Mouse (Mus musculus): ENCODE results near the gene Chchd2. TPM values are rescaled to one million over a fixed set of nuclear protein-coding genes. Genes with fewer than 3 reads are reported as not detected.
A peak's percentile ranks its signal among the peaks of the same experiment; 100 is the strongest.

Chchd2 gene
- polyA plus RNA-seq, 1 experiment from 2014 or later = 835 TPM

DNA sequence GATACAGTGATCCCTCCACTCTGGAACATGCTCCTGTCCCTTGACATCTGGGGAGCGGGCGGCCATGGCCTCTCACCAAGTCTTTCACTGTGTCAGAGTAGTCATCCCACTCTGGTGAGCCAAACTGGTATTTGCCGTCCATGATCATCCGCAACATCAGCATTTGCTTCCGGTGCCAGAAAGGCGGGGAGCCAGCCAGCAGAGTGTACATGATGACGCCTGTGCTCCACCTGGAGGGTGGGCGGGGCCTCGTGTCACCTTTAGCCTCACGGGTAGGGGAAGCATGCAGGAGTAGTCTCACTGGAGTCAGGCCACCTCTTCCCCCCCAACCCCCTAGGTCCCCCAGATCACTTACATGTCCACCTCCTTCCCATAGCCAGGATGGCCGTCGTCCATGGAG, 21.4 kb downstream of the Chchd2 start:
- no peaks in the 10 kb centered on the region for H3K27me3 ChIP-seq (replicated peaks; ENCODE audit: control insufficient read depth, insufficient read depth, low read length)
- H3K4me2 ChIP-seq (ENCODE audit: low read length) = no peak overlapping the region
- H3K4me1 ChIP-seq (replicated peaks; ENCODE audit: control insufficient read depth, insufficient read depth, low read length) = no peaks in the 10 kb centered on the region
- H3K27ac ChIP-seq (ENCODE audit: low read length) = no peak overlapping the region
- no peak overlapping the region for H3K9ac ChIP-seq (replicated peaks; ENCODE audit: low read depth, low read length)
- no peak for ATAC-seq
- H3K4me3 ChIP-seq (replicated peaks; ENCODE audit: low read length) = no peak overlapping the region
- H3K36me3 ChIP-seq (ENCODE audit: control insufficient read depth, insufficient read depth) = peaks cover 3% of the 10 kb centered on the region; the same call in 1 of the 2 replicates
- 89% methylated on average over 12 of the region's 12 CpGs for WGBS
- H3K9me3 ChIP-seq (ENCODE audit: control insufficient read depth, low read length) = 0 out of 2 replicates have a peak, but pooled peaks cover 2% of the 10 kb centered on the region

DNA sequence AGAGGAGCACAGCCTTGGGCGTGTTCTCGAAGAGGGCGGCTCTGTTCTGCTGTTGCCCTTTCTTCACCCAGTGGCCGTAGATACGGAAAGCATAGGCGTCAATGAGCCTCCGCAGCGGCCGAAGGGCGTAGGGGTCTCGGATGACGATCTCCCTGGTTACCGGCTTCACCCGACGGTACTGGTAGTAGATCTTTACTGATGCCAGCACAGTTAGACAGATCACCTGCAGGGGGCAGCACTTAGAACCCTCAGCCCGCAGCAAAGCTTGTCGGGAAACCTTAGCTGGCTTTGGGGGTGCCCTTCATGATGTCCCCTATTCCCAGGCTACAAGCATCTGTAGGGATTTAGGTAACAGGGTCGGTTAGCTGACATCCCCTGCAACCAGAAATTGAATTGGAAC, 22.8 kb downstream of the Chchd2 start:
- no peak overlapping the region for H3K27ac ChIP-seq (ENCODE audit: low read length)
- no peak for ATAC-seq
- no peaks in the 10 kb centered on the region for H3K27me3 ChIP-seq (replicated peaks; ENCODE audit: control insufficient read depth, insufficient read depth, low read length)
- no peak overlapping the region for H3K9ac ChIP-seq (replicated peaks; ENCODE audit: low read depth, low read length)
- no peak overlapping the region for H3K4me2 ChIP-seq (ENCODE audit: low read length)
- peaks cover 3% of the 10 kb centered on the region; the same call in 1 of the 2 replicates for H3K36me3 ChIP-seq (ENCODE audit: control insufficient read depth, insufficient read depth)
- no peak overlapping the region for H3K4me3 ChIP-seq (replicated peaks; ENCODE audit: low read length)
- H3K9me3 ChIP-seq (ENCODE audit: control insufficient read depth, low read length) = 0 out of 2 replicates have a peak, but pooled peaks cover 2% of the 10 kb centered on the region
- no peaks in the 10 kb centered on the region for H3K4me1 ChIP-seq (replicated peaks; ENCODE audit: control insufficient read depth, insufficient read depth, low read length)
- 18% methylated on average over 18 of the region's 18 CpGs for WGBS

GRCm38 (mm10) chr5:129862325-129862724, 24.9 kb downstream of the Chchd2 start:
- H3K36me3 ChIP-seq (ENCODE audit: control insufficient read depth, insufficient read depth) = peaks cover 6% of the 10 kb centered on the region; the same call in 1 of the 2 replicates
- WGBS = 96% methylated on average over 6 of the region's 6 CpGs
- H3K9ac ChIP-seq (replicated peaks; ENCODE audit: low read depth, low read length) = no peak overlapping the region
- no peaks in the 10 kb centered on the region for H3K27me3 ChIP-seq (replicated peaks; ENCODE audit: control insufficient read depth, insufficient read depth, low read length)
- H3K4me2 ChIP-seq (ENCODE audit: low read length) = no peak overlapping the region
- no peaks in the 10 kb centered on the region for H3K4me1 ChIP-seq (replicated peaks; ENCODE audit: control insufficient read depth, insufficient read depth, low read length)
- H3K4me3 ChIP-seq (replicated peaks; ENCODE audit: low read length) = no peak overlapping the region
- no peak for ATAC-seq
- no peak overlapping the region for H3K27ac ChIP-seq (ENCODE audit: low read length)
- H3K9me3 ChIP-seq (ENCODE audit: control insufficient read depth, low read length) = 0 out of 2 replicates have a peak, but pooled peaks cover 2% of the 10 kb centered on the region

DNA sequence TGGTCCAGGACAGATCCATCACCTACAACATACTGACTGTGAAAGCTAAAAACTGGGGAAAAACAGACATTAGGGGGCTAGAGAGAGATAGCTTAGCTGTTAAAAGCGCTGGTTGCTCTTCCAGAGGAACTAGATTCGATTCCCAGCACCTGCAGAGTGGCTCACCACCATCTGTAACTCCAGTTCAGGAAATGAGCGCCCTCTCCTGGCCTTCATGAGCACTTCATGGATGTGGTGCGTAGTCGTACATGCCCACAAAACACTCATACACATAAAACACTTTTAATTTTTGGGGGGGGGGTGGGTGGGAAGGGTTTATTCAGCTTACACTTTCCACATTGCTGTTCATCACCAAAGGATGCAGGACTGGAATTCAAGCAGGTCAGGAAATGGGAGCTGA, 30.9 kb downstream of the Chchd2 start:
- Histone ChIP-seq H3K27ac (ENCODE audit: low read length) (no peak overlapping the region), H3K27me3 (replicated peaks; ENCODE audit: control insufficient read depth, insufficient read depth, low read length) (no peaks in the 10 kb centered on the region), H3K4me1 (replicated peaks; ENCODE audit: control insufficient read depth, insufficient read depth, low read length) (no peaks in the 10 kb centered on the region), H3K9me3 (ENCODE audit: control insufficient read depth, low read length) (no peaks in the 10 kb centered on the region), H3K36me3 (ENCODE audit: control insufficient read depth, insufficient read depth) (peaks cover 9% of the 10 kb centered on the region; the same call in 1 of the 2 replicates), H3K4me2 (ENCODE audit: low read length) (no peak overlapping the region), H3K9ac (replicated peaks; ENCODE audit: low read depth, low read length) (no peak overlapping the region), H3K4me3 (replicated peaks; ENCODE audit: low read length) (no peak overlapping the region)
- WGBS = 86% methylated on average over 5 of the region's 5 CpGs
- no peak for ATAC-seq

DNA sequence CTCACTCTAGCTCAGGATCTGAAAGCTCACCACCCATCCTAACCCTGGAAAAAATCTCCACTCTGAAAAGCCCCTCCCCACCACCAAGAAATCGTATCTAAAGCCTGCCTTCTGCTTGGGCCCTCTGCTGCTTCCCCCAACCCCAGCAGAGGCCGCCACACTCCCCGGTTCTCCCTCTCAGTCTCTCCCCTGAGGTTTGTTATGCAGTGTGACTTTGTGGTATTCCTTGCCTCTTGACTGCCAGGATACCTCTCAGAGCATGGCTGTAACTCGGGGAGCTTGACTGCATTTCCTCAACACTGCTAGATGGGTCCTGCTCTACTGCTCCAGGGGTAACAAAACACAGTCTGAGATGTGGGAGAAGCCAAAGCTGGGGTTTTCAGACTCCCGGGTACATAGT, 32.1 kb downstream of the Chchd2 start:
- no peak overlapping the region for H3K4me3 ChIP-seq (replicated peaks; ENCODE audit: low read length)
- no peak overlapping the region for H3K27ac ChIP-seq (ENCODE audit: low read length)
- WGBS = 53% methylated on average over 5 of the region's 5 CpGs
- H3K27me3 ChIP-seq (replicated peaks; ENCODE audit: control insufficient read depth, insufficient read depth, low read length) = no peaks in the 10 kb centered on the region
- no peak for ATAC-seq
- no peak overlapping the region for H3K9ac ChIP-seq (replicated peaks; ENCODE audit: low read depth, low read length)
- H3K4me2 ChIP-seq (ENCODE audit: low read length) = no peak overlapping the region
- H3K9me3 ChIP-seq (ENCODE audit: control insufficient read depth, low read length) = no peaks in the 10 kb centered on the region
- H3K4me1 ChIP-seq (replicated peaks; ENCODE audit: control insufficient read depth, insufficient read depth, low read length) = no peaks in the 10 kb centered on the region
- H3K36me3 ChIP-seq (ENCODE audit: control insufficient read depth, insufficient read depth) = peaks cover 9% of the 10 kb centered on the region; the same call in 1 of the 2 replicates

GRCm38 (mm10) chr5:129847558-129847820, 39.8 kb downstream of the Chchd2 start:
- ATAC-seq = no peak
- H3K9ac ChIP-seq (replicated peaks; ENCODE audit: low read depth, low read length) = peak overlapping the region; percentile 74
- no peaks in the 10 kb centered on the region for H3K9me3 ChIP-seq (ENCODE audit: control insufficient read depth, low read length)
- H3K4me2 ChIP-seq (ENCODE audit: low read length) = peak overlapping the region; percentile 77
- H3K36me3 ChIP-seq (ENCODE audit: control insufficient read depth, insufficient read depth) = peaks cover 20% of the 10 kb centered on the region
- H3K4me1 ChIP-seq (replicated peaks; ENCODE audit: control insufficient read depth, insufficient read depth, low read length) = peaks cover 12% of the 10 kb centered on the region
- no peaks in the 10 kb centered on the region for H3K27me3 ChIP-seq (replicated peaks; ENCODE audit: control insufficient read depth, insufficient read depth, low read length)
- whole genome bisulfite sequencing = 59% methylated on average over 8 of the region's 8 CpGs
- H3K27ac ChIP-seq (ENCODE audit: low read length) = no peak overlapping the region
- H3K4me3 ChIP-seq (replicated peaks; ENCODE audit: low read length) = peak overlapping the region; percentile 78

GRCm38 (mm10) chr5:129846752-129847557, 40.3 kb downstream of the Chchd2 start, which contains the start of gene Sumf2:
TSS of gene Sumf2 (plus strand) at chr5:129846986.
- peak within 1 kb of the TSS; percentile 78 for H3K4me3 ChIP-seq (replicated peaks; ENCODE audit: low read length)
- 10% methylated on average over 22 of the region's 22 CpGs for WGBS
- H3K9me3 ChIP-seq (ENCODE audit: control insufficient read depth, low read length) = no peaks in the 10 kb centered on the region
- H3K9ac ChIP-seq (replicated peaks; ENCODE audit: low read depth, low read length) = peak within 1 kb of the TSS; percentile 74
- H3K36me3 ChIP-seq (ENCODE audit: control insufficient read depth, insufficient read depth) = peaks cover 20% of the 10 kb centered on the region
- H3K27ac ChIP-seq (ENCODE audit: low read length) = peak within 1 kb of the TSS; percentile 46
- ATAC-seq = peak; percentile 98
- peak within 1 kb of the TSS; percentile 77 for H3K4me2 ChIP-seq (ENCODE audit: low read length)
- H3K27me3 ChIP-seq (replicated peaks; ENCODE audit: control insufficient read depth, insufficient read depth, low read length) = no peaks in the 10 kb centered on the region
- H3K4me1 ChIP-seq (replicated peaks; ENCODE audit: control insufficient read depth, insufficient read depth, low read length) = peaks cover 12% of the 10 kb centered on the region

- 94% methylated on average over 5 of the region's 5 CpGs for WGBS
- no peak for ATAC-seq
These were observed 42.4 kb downstream of the Chchd2 start for GRCm38 (mm10) chr5:129844848-129845247.

More at GRCm38 (mm10) chr5:129844848-129845247, 42.4 kb downstream of the Chchd2 start:
- Histone ChIP-seq H3K4me1 (replicated peaks; ENCODE audit: control insufficient read depth, insufficient read depth, low read length) (peaks cover 12% of the 10 kb centered on the region), H3K9ac (replicated peaks; ENCODE audit: low read depth, low read length) (no peak overlapping the region), H3K27me3 (replicated peaks; ENCODE audit: control insufficient read depth, insufficient read depth, low read length) (no peaks in the 10 kb centered on the region), H3K36me3 (ENCODE audit: control insufficient read depth, insufficient read depth) (peaks cover 20% of the 10 kb centered on the region), H3K27ac (ENCODE audit: low read length) (no peak overlapping the region), H3K4me2 (ENCODE audit: low read length) (no peak overlapping the region), H3K9me3 (ENCODE audit: control insufficient read depth, low read length) (no peaks in the 10 kb centered on the region), H3K4me3 (replicated peaks; ENCODE audit: low read length) (no peak overlapping the region)
